Mouse (Mus musculus): ENCODE measurements around the gene Rbm33. TPM values are rescaled to one million over a fixed set of nuclear protein-coding genes. Genes with fewer than 3 reads are reported as not detected.
A peak's percentile ranks its signal among the peaks of the same experiment; 100 is the strongest.

Gene Rbm33
- total and polyA plus RNA-seq, 2 experiments: 16.1 to 17.1 TPM

GRCm38 (mm10) chr5:28462741-28463590, 146.0 kb downstream of the Rbm33 start:
- Histone ChIP-seq H3K27me3 (ENCODE audit: control insufficient read depth, insufficient read depth, low read length) (peaks cover 24% of the 10 kb centered on the region), H3K79me2 (ENCODE audit: control insufficient read depth, insufficient read depth, low read length) (no peaks in the 10 kb centered on the region), H3K27ac (replicated peaks; ENCODE audit: insufficient read depth, low read depth, low read length) (no peak overlapping the region), H3K4me1 (ENCODE audit: control insufficient read depth, insufficient read depth, low read length) (peaks cover 4% of the 10 kb centered on the region; the same call in 1 of the 2 replicates), H3K4me3 (ENCODE audit: insufficient read depth, low read depth, low read length) (no peak overlapping the region), H3K9ac (ENCODE audit: low read depth, low read length) (no peak overlapping the region), H3K36me3 (ENCODE audit: control insufficient read depth, insufficient read depth, low read length) (no peaks in the 10 kb centered on the region)
- TF ChIP-seq CTCF (IDR thresholded peaks at IDR 0.05; ENCODE audit: low read depth, low read length) (no peak), POLR2A (IDR thresholded peaks at IDR 0.05; ENCODE audit: extremely low read depth, insufficient read depth, low read length) (no peak)
- WGBS: 25% methylated on average over 33 of the region's 33 CpGs
- DNase-seq (ENCODE audit: extremely low read depth, low read depth, low spot score): peak; percentile 5

GRCm38 (mm10) chr5:28463656-28464055, 146.7 kb downstream of the Rbm33 start:
- DNase-seq (ENCODE audit: extremely low read depth, low read depth, low spot score): peak; percentile 80
- H3K79me2 ChIP-seq (ENCODE audit: control insufficient read depth, insufficient read depth, low read length): no peaks in the 10 kb centered on the region
- H3K27me3 ChIP-seq (ENCODE audit: control insufficient read depth, insufficient read depth, low read length): peaks cover 17% of the 10 kb centered on the region
- H3K4me3 ChIP-seq (ENCODE audit: insufficient read depth, low read depth, low read length): peak overlapping the region; percentile 88
- TF ChIP-seq CTCF (IDR thresholded peaks at IDR 0.05; ENCODE audit: low read depth, low read length) (no peak), POLR2A (IDR thresholded peaks at IDR 0.05; ENCODE audit: extremely low read depth, insufficient read depth, low read length) (no peak)
- under 1% methylated on average over 10 of the region's 10 CpGs for WGBS
- H3K36me3 ChIP-seq (ENCODE audit: control insufficient read depth, insufficient read depth, low read length): no peaks in the 10 kb centered on the region
- H3K4me1 ChIP-seq (ENCODE audit: control insufficient read depth, insufficient read depth, low read length): peaks cover 4% of the 10 kb centered on the region; the same call in 1 of the 2 replicates
- H3K9ac ChIP-seq (ENCODE audit: low read depth, low read length): peak overlapping the region; percentile 93; the same call in 1 of the 2 replicates
- H3K27ac ChIP-seq (replicated peaks; ENCODE audit: insufficient read depth, low read depth, low read length): peak overlapping the region; percentile 84

GRCm38 (mm10) chr5:28464361-28465098, 147.6 kb downstream of the Rbm33 start:
- peak; percentile 54 for DNase-seq (ENCODE audit: extremely low read depth, low read depth, low spot score)
- Histone ChIP-seq H3K4me1 (ENCODE audit: control insufficient read depth, insufficient read depth, low read length) (peaks cover 4% of the 10 kb centered on the region; the same call in 1 of the 2 replicates), H3K4me3 (ENCODE audit: insufficient read depth, low read depth, low read length) (peak overlapping the region; percentile 88), H3K36me3 (ENCODE audit: control insufficient read depth, insufficient read depth, low read length) (no peaks in the 10 kb centered on the region), H3K79me2 (ENCODE audit: control insufficient read depth, insufficient read depth, low read length) (no peaks in the 10 kb centered on the region), H3K9ac (ENCODE audit: low read depth, low read length) (peak overlapping the region; percentile 93), H3K27ac (replicated peaks; ENCODE audit: insufficient read depth, low read depth, low read length) (peak overlapping the region; percentile 84), H3K27me3 (ENCODE audit: control insufficient read depth, insufficient read depth, low read length) (peaks cover 13% of the 10 kb centered on the region; the same call in 1 of the 2 replicates)
- WGBS: under 1% methylated on average over 76 of the region's 76 CpGs
- TF ChIP-seq POLR2A (IDR thresholded peaks at IDR 0.05; ENCODE audit: extremely low read depth, insufficient read depth, low read length): no peak
- no peak for TF ChIP-seq CTCF (IDR thresholded peaks at IDR 0.05; ENCODE audit: low read depth, low read length)

- no peaks in the 10 kb centered on the region for H3K79me2 ChIP-seq (ENCODE audit: control insufficient read depth, insufficient read depth, low read length)
- no peaks in the 10 kb centered on the region for H3K36me3 ChIP-seq (ENCODE audit: control insufficient read depth, insufficient read depth, low read length)
- peak; percentile 5 for DNase-seq (ENCODE audit: extremely low read depth, low read depth, low spot score)
- H3K4me1 ChIP-seq (ENCODE audit: control insufficient read depth, insufficient read depth, low read length): peaks cover 4% of the 10 kb centered on the region; the same call in 1 of the 2 replicates
- peak overlapping the region; percentile 39 for H3K9ac ChIP-seq (ENCODE audit: low read depth, low read length)
- under 1% methylated on average over 29 of the region's 29 CpGs for WGBS
- H3K27me3 ChIP-seq (ENCODE audit: control insufficient read depth, insufficient read depth, low read length): peaks cover 9% of the 10 kb centered on the region; the same call in 1 of the 2 replicates
- H3K4me3 ChIP-seq (ENCODE audit: insufficient read depth, low read depth, low read length): peak overlapping the region; percentile 88; the same call in 1 of the 2 replicates
- TF ChIP-seq CTCF (IDR thresholded peaks at IDR 0.05; ENCODE audit: low read depth, low read length): no peak
- no peak for TF ChIP-seq POLR2A (IDR thresholded peaks at IDR 0.05; ENCODE audit: extremely low read depth, insufficient read depth, low read length)
- H3K27ac ChIP-seq (replicated peaks; ENCODE audit: insufficient read depth, low read depth, low read length): no peak overlapping the region; the same call in 1 of the 2 replicates
These were observed 148.1 kb downstream of the Rbm33 start for GRCm38 (mm10) chr5:28465099-28465406.

- TF ChIP-seq CTCF (IDR thresholded peaks at IDR 0.05; ENCODE audit: low read depth, low read length) (no peak), POLR2A (IDR thresholded peaks at IDR 0.05; ENCODE audit: extremely low read depth, insufficient read depth, low read length) (no peak)
- under 1% methylated on average over 18 of the region's 18 CpGs for WGBS
- no peak overlapping the region; the same call in 1 of the 2 replicates for H3K27ac ChIP-seq (replicated peaks; ENCODE audit: insufficient read depth, low read depth, low read length)
- peaks cover 4% of the 10 kb centered on the region; the same call in 1 of the 2 replicates for H3K4me1 ChIP-seq (ENCODE audit: control insufficient read depth, insufficient read depth, low read length)
- no peaks in the 10 kb centered on the region for H3K79me2 ChIP-seq (ENCODE audit: control insufficient read depth, insufficient read depth, low read length)
- peak overlapping the region; percentile 88; the same call in 1 of the 2 replicates for H3K4me3 ChIP-seq (ENCODE audit: insufficient read depth, low read depth, low read length)
- H3K36me3 ChIP-seq (ENCODE audit: control insufficient read depth, insufficient read depth, low read length): no peaks in the 10 kb centered on the region
- 0 out of 2 replicates have a peak, but pooled peaks cover 4% of the 10 kb centered on the region for H3K27me3 ChIP-seq (ENCODE audit: control insufficient read depth, insufficient read depth, low read length)
- peak; percentile 77 for DNase-seq (ENCODE audit: extremely low read depth, low read depth, low spot score)
- H3K9ac ChIP-seq (ENCODE audit: low read depth, low read length): no peak overlapping the region
These were observed 148.6 kb downstream of the Rbm33 start for GRCm38 (mm10) chr5:28465526-28465925.

Data from liver, adult 2 months (tissue).